Mouse (Mus musculus): Measurements from ENCODE around the gene Ptgr1.

The Ptgr1 gene

GRCm38 (mm10) chr4:58926120-58926519, 60.8 kb downstream of the Ptgr1 start:
- DNase-seq (ENCODE audit: low spot score in 2 of 2), result no peak

DNA sequence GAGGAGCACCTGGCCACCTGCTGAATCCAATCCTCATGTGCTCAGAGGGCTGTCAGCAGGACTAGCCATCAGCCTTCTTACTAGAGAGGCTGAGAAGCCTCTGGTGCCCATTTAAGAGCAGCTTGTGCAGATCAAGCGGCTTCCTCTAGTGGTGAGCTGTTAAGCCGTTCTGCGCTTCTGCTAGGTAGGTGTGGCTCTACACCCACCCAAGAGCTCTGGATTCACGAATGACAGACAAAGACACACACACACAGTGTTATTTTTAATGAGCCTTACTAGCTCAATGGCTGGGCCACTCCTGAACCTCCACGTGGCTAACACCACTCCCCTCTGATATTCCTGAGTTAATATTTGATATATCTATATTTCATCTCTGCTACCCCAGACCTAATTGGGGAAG, 61.3 kb downstream of the Ptgr1 start:
- DNase-seq (ENCODE audit: low spot score in 2 of 2), result no peak

GRCm38 (mm10) chr4:58923933-58924332, 63.0 kb downstream of the Ptgr1 start:
- DNase-seq (ENCODE audit: low spot score in 2 of 2), result no peak
